ENCODE assay signal across 22 mouse cellular contexts in genomic region chr1:175673563-175674325, GRCm38 (mm10). TPM values are rescaled to one million over a fixed set of nuclear protein-coding genes. Genes with fewer than 3 reads are reported as not detected.
"Had no signal": no experiment of that assay in that cellular context is flagged by ENCODE, and none has a peak within 500 bp of the region (broad histone marks: within the 10 kb centered on the region; RNA-seq: fewer than 3 reads in every experiment).

No protein-coding gene starts in this region.

- ATAC-seq: midbrain, embryonic 16.5 days had no signal

- H3K9ac ChIP-seq: lung, embryonic 14.5 days; midbrain, embryonic 12.5 days; neural tube, embryonic 12.5 days; stomach, embryonic 15.5 days had no signal

- H3K4me1 ChIP-seq: midbrain, embryonic 10.5 days; midbrain, embryonic 12.5 days; neural tube, embryonic 12.5 days; stomach, embryonic 15.5 days had no signal

- H3K4me3 ChIP-seq: midbrain, embryonic 10.5 days; midbrain, embryonic 12.5 days; neural tube, embryonic 12.5 days; stomach, embryonic 15.5 days had no signal

- DNase-seq: lung, adult 18-20 months; lung, embryonic 14.5 days; lung, postnatal 10 days; lung, postnatal 4 days; midbrain, embryonic 14.5 days; right cerebral cortex, postnatal 14 days; thymus, postnatal 14 days; thymus, postnatal 36 days had no signal

- H3K27ac ChIP-seq: midbrain, embryonic 10.5 days; midbrain, embryonic 12.5 days; neural tube, embryonic 12.5 days; stomach, embryonic 15.5 days; stomach, postnatal 0 days had no signal

- H3K36me3 ChIP-seq: midbrain, embryonic 12.5 days; neural tube, embryonic 12.5 days; stomach, embryonic 15.5 days had no signal

- H3K4me2 ChIP-seq: lung, embryonic 14.5 days; midbrain, embryonic 12.5 days; neural tube, embryonic 12.5 days; stomach, embryonic 15.5 days had no signal

- H3K9me3 ChIP-seq: midbrain, embryonic 10.5 days; midbrain, embryonic 12.5 days; neural tube, embryonic 12.5 days; stomach, embryonic 15.5 days had no signal

- H3K27me3 ChIP-seq: midbrain, embryonic 12.5 days; neural tube, embryonic 12.5 days; stomach, embryonic 15.5 days had no signal

RNA-seq across cellular contexts. Expression of gene Wdr64, which starts 24.6 kb away (rescaled TPM):
- total RNA-seq: megakaryocyte, adult 5-6 weeks; megakaryocyte-erythroid progenitor cell, adult 5-6 weeks; neutrophil, adult 5-6 weeks had no signal
- polyA plus RNA-seq: liver, embryonic 16.5 days; lung, embryonic 14.5 days; lung, embryonic 16.5 days; midbrain, embryonic 10.5 days; midbrain, embryonic 12.5 days; midbrain, embryonic 14.5 days; midbrain, embryonic 16.5 days; neural tube, embryonic 12.5 days; neural tube, embryonic 14.5 days; spleen, adult 2 months; stomach, embryonic 15.5 days; stomach, postnatal 0 days; thymus, postnatal 0 days had no signal

RNA-seq across cellular contexts. Expression of gene Kmo, which starts 53.6 kb away (rescaled TPM):
- polyA plus RNA-seq: midbrain, embryonic 14.5 days; midbrain, embryonic 16.5 days; neural tube, embryonic 14.5 days had no signal
